Mouse (Mus musculus): ENCODE results near the gene Ylpm1.
A peak's percentile ranks its signal among the peaks of the same experiment; 100 is the strongest.

Gene Ylpm1

GRCm38 (mm10) chr12:85009776-85010175 is 13.7 kb downstream of the Ylpm1 start:
- no peak for DNase-seq (ENCODE audit: low read depth, low spot score)

- DNase-seq (ENCODE audit: low read depth, low spot score) = no peak
Measured at GRCm38 (mm10) chr12:85010541-85010940, 14.4 kb downstream of the Ylpm1 start.

GRCm38 (mm10) chr12:85012185-85012584 is 16.1 kb downstream of the Ylpm1 start:
- DNase-seq (ENCODE audit: low read depth, low spot score) = no peak

GRCm38 (mm10) chr12:85022071-85022470 is 25.9 kb downstream of the Ylpm1 start:
- DNase-seq (ENCODE audit: low read depth, low spot score) = no peak

- DNase-seq (ENCODE audit: low read depth, low spot score) = peak; percentile 48
Measured at GRCm38 (mm10) chr12:85032710-85033109, 36.6 kb downstream of the Ylpm1 start.

GRCm38 (mm10) chr12:85051218-85051617 is 55.1 kb downstream of the Ylpm1 start:
- peak; percentile 72 for DNase-seq (ENCODE audit: low read depth, low spot score)

GRCm38 (mm10) chr12:85071043-85071442 is 74.9 kb downstream of the Ylpm1 start:
- no peak for DNase-seq (ENCODE audit: low read depth, low spot score)

- no peak for DNase-seq (ENCODE audit: low read depth, low spot score)
Measured at GRCm38 (mm10) chr12:85077100-85077499, 81.0 kb downstream of the Ylpm1 start.

- DNase-seq (ENCODE audit: low read depth, low spot score) = no peak
Measured at GRCm38 (mm10) chr12:85084257-85084656, 88.1 kb downstream of the Ylpm1 start.

GRCm38 (mm10) chr12:85084941-85085340 is 88.8 kb downstream of the Ylpm1 start:
- no peak for DNase-seq (ENCODE audit: low read depth, low spot score)

GRCm38 (mm10) chr12:85087845-85088244 is 91.7 kb downstream of the Ylpm1 start:
- no peak for DNase-seq (ENCODE audit: low read depth, low spot score)

- DNase-seq (ENCODE audit: low read depth, low spot score) = no peak
Measured at GRCm38 (mm10) chr12:85091190-85091589, 95.1 kb downstream of the Ylpm1 start.

GRCm38 (mm10) chr12:85092214-85092613 is 96.1 kb downstream of the Ylpm1 start:
- peak; percentile 78 for DNase-seq (ENCODE audit: low read depth, low spot score)

GRCm38 (mm10) chr12:85094010-85094409 is 97.9 kb downstream of the Ylpm1 start:
- no peak for DNase-seq (ENCODE audit: low read depth, low spot score)

- no peak for DNase-seq (ENCODE audit: low read depth, low spot score)
Measured at GRCm38 (mm10) chr12:85094706-85095105, 98.6 kb downstream of the Ylpm1 start.

GRCm38 (mm10) chr12:85095146-85095545 is 99.0 kb downstream of the Ylpm1 start:
- no peak for DNase-seq (ENCODE audit: low read depth, low spot score)

GRCm38 (mm10) chr12:85095859-85096258 is 99.7 kb downstream of the Ylpm1 start:
- DNase-seq (ENCODE audit: low read depth, low spot score) = no peak

GRCm38 (mm10) chr12:85101001-85101400 is 104.9 kb downstream of the Ylpm1 start:
- no peak for DNase-seq (ENCODE audit: low read depth, low spot score)

- DNase-seq (ENCODE audit: low read depth, low spot score) = no peak
Measured at GRCm38 (mm10) chr12:85101521-85102106, 105.5 kb downstream of the Ylpm1 start.

- no peak for DNase-seq (ENCODE audit: low read depth, low spot score)
Measured at GRCm38 (mm10) chr12:85103096-85103495, 107.0 kb downstream of the Ylpm1 start.

- DNase-seq (ENCODE audit: low read depth, low spot score) = no peak
Measured at GRCm38 (mm10) chr12:85104789-85105188, 108.7 kb downstream of the Ylpm1 start.

- DNase-seq (ENCODE audit: low read depth, low spot score) = no peak
Measured at GRCm38 (mm10) chr12:85106292-85106691, 110.2 kb downstream of the Ylpm1 start.

GRCm38 (mm10) chr12:85108643-85109042 is 112.5 kb downstream of the Ylpm1 start:
- DNase-seq (ENCODE audit: low read depth, low spot score) = no peak

- no peak for DNase-seq (ENCODE audit: low read depth, low spot score)
Measured at GRCm38 (mm10) chr12:85109426-85109825, 113.3 kb downstream of the Ylpm1 start.

All from A20 (cell line).